Mouse (Mus musculus) liver, embryonic 11.5 days (tissue): Measurements from ENCODE around the gene Tacc3. TPM values are rescaled to one million over a fixed set of nuclear protein-coding genes. Genes with fewer than 3 reads are reported as not detected.

ENCODE experiments used
- ATAC-seq: fragments of 200-750 bp; cut with Nextera tagmentation; replicated peaks from 2 replicates; pipeline ENCODE4 v1.8.0; 2017; ENCODE audit warnings: moderate number of reproducible peaks, mild to moderate bottlenecking, moderate TSS enrichment, moderate library complexity; ENCODE audit not compliant: low FRiP score
- DNase-seq: peaks from one replicate; pipeline ENCODE4 v3.0.0-alpha.2; 2017; ENCODE audit warnings: low spot score
- H3K27ac ChIP-seq: fragments of 300-500 bp; sonication (generic); 2 replicates; pipeline ENCODE4 v1.5.1; 2014; ENCODE audit warnings: mild to moderate bottlenecking, low read depth, low read length, control low read depth
- H3K27me3 ChIP-seq: fragments of 300-500 bp; sonication (generic); replicated peaks from 2 replicates; pipeline ENCODE4 v1.6.1; 2014; ENCODE audit warnings: low read length, mixed read lengths; ENCODE audit not compliant: control insufficient read depth, insufficient read depth
- H3K36me3 ChIP-seq: fragments of 300-500 bp; sonication (generic); 2 replicates; pipeline ENCODE4 v1.6.1; 2014; ENCODE audit warnings: mild to moderate bottlenecking, low read length, moderate library complexity, mixed read lengths; ENCODE audit not compliant: control insufficient read depth, insufficient read depth
- H3K4me1 ChIP-seq: fragments of 300-500 bp; sonication (generic); replicated peaks from 2 replicates; pipeline ENCODE4 v1.6.1; 2014; ENCODE audit warnings: low read length, mixed read lengths; ENCODE audit not compliant: control insufficient read depth, insufficient read depth
- H3K4me2 ChIP-seq: fragments of 300-500 bp; sonication (generic); 2 replicates; pipeline ENCODE4 v1.6.1; 2014; ENCODE audit warnings: mild to moderate bottlenecking, control low read depth, moderate library complexity
- H3K4me3 ChIP-seq: fragments of 300-500 bp; sonication (generic); 2 replicates; pipeline ENCODE4 v1.5.1; 2014; ENCODE audit warnings: low read depth, low read length, control low read depth
- H3K9ac ChIP-seq: fragments of 300-500 bp; sonication (generic); 2 replicates; pipeline ENCODE4 v1.6.1; 2014; ENCODE audit warnings: low read depth, low read length, control low read depth
- H3K9me3 ChIP-seq: fragments of 300-500 bp; sonication (generic); 2 replicates; pipeline ENCODE4 v1.6.1; 2016; ENCODE audit warnings: low read length, inconsistent platforms, mixed read lengths; ENCODE audit not compliant: control insufficient read depth
- WGBS: fragments of 180-500 bp; shearing (Covaris S2); extraction: QIAGEN DNeasy Blood & Tissue Kit; methylation state at CpG from one replicate; pipeline ENCODE4 v1.1.7; 2014; 5-methylcytosine and 5-hydroxymethylcytosine counted together
- polyA plus RNA-seq: library from polyadenylated mRNA; unstranded; fragments of >200 nt; fragmentation: Nextera tagmentation; extraction: Ambion mirVana; gene quantifications from 2 replicates; pipeline ENCODE4 v1.2.1, GENCODE M21; 2014

Gene Tacc3
- 229 and 255 TPM in 2 replicates for polyA plus RNA-seq

DNA sequence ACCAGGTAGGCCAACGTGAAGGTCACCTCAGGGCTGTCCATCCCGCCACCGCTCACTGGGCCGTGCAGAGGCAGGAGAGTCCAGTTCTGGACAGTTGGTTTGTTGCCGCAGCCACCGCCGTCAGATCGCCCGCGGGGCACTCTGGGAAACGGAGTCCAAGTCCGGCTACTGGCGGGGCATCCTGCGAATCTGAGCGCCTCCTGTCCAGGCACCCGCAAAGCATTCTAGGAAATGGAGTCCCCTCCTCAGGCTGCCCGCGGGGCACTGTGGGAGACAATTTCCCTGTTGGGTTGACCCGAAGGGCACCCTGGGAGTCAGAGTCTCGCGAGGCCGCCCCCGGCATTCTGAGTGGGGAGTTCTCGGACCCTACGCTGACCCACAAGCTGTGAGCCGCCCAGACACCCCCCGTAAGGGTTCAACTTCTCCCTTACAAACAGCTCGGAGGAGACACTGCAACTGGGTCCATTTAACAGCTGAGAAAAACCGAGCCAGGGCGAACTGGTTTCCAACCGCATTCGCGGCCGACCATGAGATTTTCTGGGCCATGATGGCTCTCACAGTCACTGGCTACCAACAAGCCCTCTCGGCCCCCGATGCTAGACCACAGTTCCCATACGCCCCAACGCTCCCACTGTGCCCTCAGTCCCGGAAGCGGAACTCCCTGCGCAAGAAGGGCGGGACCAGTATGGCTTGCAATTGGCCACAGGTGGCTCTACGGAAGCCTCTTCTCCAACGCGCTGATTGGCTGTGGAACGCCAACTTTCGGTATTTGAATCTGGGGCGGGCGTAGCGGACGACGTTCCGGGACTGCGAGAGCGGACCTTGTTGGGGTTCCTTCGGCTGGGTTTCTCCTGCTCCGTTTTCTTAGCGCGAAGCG is at the start of gene Tacc3, which contains the start of gene Tmem129:
Gene Tacc3 (plus strand): TSS at position 342 of the 877 bp plus-strand sequence.
Gene Tmem129 (minus strand): TSS at position 630 of the 877 bp plus-strand sequence.
- Histone ChIP-seq H3K9me3 (no peaks in the 10 kb centered on the region), H3K36me3 (peaks cover 19% of the 10 kb centered on the region), H3K27me3 (no peaks in the 10 kb centered on the region), H3K27ac (peak within 1 kb of the TSS; percentile 92), H3K4me1 (peaks cover 18% of the 10 kb centered on the region), H3K4me3 (peak within 1 kb of the TSS; percentile 87), H3K4me2 (peak within 1 kb of the TSS; percentile 92), H3K9ac (peak within 1 kb of the TSS; percentile 92)
- peak; percentile 94 for ATAC-seq
- DNase-seq: peak; percentile 98
- WGBS: under 1% methylated on average over 60 of the region's 60 CpGs

DNA sequence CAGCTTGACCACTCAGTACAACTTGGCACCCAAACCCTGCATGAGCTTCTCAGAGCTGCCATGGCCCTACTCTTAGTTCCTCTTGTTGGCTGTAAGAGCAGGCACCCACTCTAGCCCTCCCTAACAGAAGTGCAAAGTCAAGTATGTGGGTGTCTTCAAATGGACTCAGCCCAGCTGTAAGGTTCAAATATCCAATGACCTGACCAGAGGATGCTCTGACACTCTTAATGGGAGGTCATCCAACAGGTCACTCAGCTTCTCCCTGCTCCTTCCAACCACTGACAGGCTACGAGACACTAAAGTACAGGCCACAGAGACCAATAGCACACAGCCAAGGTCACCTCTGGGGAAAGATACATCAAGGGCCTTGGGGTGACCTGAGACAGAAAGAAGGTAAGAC is 48.7 kb upstream of the Tacc3 start:
- no peak overlapping the region for H3K4me3 ChIP-seq
- H3K9ac ChIP-seq: no peak overlapping the region
- no peaks in the 10 kb centered on the region for H3K27me3 ChIP-seq
- DNase-seq (no peak), ATAC-seq (no peak)
- no peak overlapping the region for H3K4me2 ChIP-seq
- no peak overlapping the region for H3K27ac ChIP-seq
- WGBS: 89% methylated on average over 1 of the region's 1 CpGs
- H3K4me1 ChIP-seq: no peaks in the 10 kb centered on the region
- H3K36me3 ChIP-seq: peaks cover 20% of the 10 kb centered on the region
- no peaks in the 10 kb centered on the region for H3K9me3 ChIP-seq

DNA sequence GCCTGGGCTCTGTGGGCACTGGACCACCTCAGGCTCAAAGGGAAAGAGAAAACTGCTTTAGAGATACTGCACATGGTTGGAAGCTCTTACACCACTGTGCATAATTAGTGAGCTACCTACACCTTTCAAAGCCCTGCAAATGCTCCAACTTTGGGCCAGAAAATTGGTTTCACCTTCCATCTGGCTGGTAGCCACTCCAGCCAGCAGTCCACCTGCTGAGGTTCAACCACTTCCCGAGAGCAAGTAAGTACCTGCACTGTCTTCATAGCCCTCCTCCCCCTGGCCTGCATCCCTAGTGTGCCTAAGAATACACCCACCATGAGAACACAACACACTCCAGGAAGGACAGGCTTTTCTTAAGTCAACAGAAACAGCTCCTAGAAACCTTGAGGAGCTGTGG is 46.1 kb upstream of the Tacc3 start:
- Histone ChIP-seq H3K9ac (no peak overlapping the region), H3K4me2 (no peak overlapping the region), H3K9me3 (no peaks in the 10 kb centered on the region), H3K4me3 (no peak overlapping the region), H3K4me1 (no peaks in the 10 kb centered on the region), H3K27me3 (no peaks in the 10 kb centered on the region), H3K27ac (no peak overlapping the region), H3K36me3 (peaks cover 16% of the 10 kb centered on the region)
- 93% methylated on average over 1 of the region's 1 CpGs for WGBS
- no peak for ATAC-seq
- no peak for DNase-seq

DNA sequence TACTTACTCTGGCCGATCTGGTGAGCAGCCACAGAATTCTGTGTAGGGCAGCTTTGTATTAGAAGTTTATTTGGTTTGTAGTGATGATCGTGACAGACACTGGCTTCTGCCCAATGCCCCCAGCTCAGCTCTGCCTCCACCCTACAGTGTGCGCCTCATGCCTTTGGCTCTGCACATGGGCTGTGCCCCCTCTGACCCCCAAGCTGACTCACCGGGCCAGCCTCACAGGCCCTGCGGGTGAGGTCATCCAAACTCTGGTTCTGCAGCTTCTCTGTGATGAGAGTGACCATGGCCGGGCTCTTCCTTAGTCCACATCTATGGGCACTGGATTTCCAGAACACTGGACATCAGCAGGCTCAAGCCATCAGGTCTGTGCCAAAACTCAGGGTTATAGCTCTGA is 43.5 kb upstream of the Tacc3 start:
- Histone ChIP-seq H3K27me3 (no peaks in the 10 kb centered on the region), H3K4me3 (no peak overlapping the region), H3K36me3 (peaks cover 3% of the 10 kb centered on the region), H3K4me1 (no peaks in the 10 kb centered on the region), H3K9me3 (no peaks in the 10 kb centered on the region), H3K27ac (no peak overlapping the region), H3K4me2 (no peak overlapping the region), H3K9ac (no peak overlapping the region)
- DNase-seq (no peak), ATAC-seq (no peak)
- 86% methylated on average over 6 of the region's 6 CpGs for WGBS

DNA sequence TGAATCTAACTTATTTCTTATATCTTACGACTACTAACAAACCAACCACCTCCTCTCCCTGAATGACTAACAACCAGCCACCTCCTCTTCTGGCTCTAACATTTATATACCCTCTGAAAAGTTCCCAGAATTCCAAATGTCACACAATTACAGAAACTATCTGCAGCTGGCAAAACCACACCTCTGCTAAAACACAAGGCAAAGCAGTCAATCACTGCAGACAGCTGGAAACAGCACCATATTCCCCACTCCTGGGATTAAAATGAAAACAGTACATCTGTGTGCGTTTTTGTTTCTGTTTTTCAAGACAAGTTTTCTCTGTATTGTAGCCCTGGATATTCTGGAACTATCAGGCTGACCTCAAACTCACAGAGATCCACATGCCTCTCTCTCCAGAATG is 35.3 kb upstream of the Tacc3 start:
- Histone ChIP-seq H3K9ac (no peak overlapping the region), H3K27me3 (no peaks in the 10 kb centered on the region), H3K4me2 (no peak overlapping the region), H3K36me3 (peaks cover 2% of the 10 kb centered on the region; the same call in 1 of the 2 replicates), H3K4me3 (no peak overlapping the region), H3K9me3 (no peaks in the 10 kb centered on the region), H3K4me1 (peaks cover under 1% of the 10 kb centered on the region), H3K27ac (no peak overlapping the region)
- DNase-seq: no peak
- ATAC-seq: no peak
- 93% methylated on average over 2 of the region's 2 CpGs for WGBS

DNA sequence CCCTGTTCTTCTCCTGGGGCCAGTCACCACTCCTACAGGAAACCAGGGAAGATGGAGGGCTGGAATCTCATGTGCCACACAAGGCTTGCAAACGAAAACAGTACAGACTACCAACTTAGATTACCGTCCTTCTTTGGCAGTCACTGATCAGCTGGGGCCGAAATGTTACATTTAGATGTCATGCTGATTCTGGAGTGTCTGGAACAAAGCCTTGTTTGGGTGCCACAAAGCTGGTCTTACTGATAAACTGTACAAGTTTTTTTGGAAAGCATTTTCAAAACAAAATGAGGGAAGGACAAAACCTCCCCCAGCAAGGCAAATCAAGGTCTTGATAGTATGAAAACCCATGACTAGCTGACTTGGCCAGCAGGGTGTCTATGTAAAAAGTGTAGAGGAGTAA is 34.2 kb upstream of the Tacc3 start:
- WGBS: 80% methylated on average over 3 of the region's 3 CpGs
- no peak overlapping the region for H3K4me2 ChIP-seq

DNA sequence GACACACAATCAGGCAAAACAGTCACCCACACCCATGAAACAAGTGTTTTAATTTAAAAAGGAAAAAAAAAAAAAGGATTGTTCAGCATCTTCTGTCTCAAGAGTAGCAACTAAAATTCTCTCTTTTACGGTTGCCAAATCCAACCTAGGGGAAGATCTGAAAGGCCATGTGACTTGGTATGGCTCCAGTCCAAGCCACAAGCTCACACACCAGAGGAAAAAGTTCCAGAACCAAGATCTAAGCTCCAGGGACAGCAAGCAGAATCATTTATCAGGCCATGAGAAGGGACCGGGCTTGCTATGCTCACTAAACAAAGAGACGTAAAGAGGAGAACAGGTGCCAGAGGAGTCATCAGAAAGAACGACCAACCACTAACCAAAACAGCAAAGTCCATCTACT is 30.0 kb upstream of the Tacc3 start:
- 49% methylated on average over 4 of the region's 4 CpGs for WGBS
- ATAC-seq (no peak), DNase-seq (no peak)
- H3K4me2 ChIP-seq: peak overlapping the region; percentile 85
- 0 out of 2 replicates have a peak, but pooled peaks cover 2% of the 10 kb centered on the region for H3K36me3 ChIP-seq
- H3K27ac ChIP-seq: no peak overlapping the region
- H3K27me3 ChIP-seq: no peaks in the 10 kb centered on the region
- peaks cover 18% of the 10 kb centered on the region for H3K4me1 ChIP-seq
- peak overlapping the region; percentile 50; the same call in 1 of the 2 replicates for H3K9ac ChIP-seq
- no peaks in the 10 kb centered on the region for H3K9me3 ChIP-seq
- peak overlapping the region; percentile 92 for H3K4me3 ChIP-seq

More for the DNA sequence above, 34.2 kb upstream of the Tacc3 start:
- no peak for ATAC-seq
- H3K9me3 ChIP-seq: no peaks in the 10 kb centered on the region
- no peak for DNase-seq
- H3K4me3 ChIP-seq: no peak overlapping the region
- peaks cover 2% of the 10 kb centered on the region; the same call in 1 of the 2 replicates for H3K36me3 ChIP-seq
- peaks cover 7% of the 10 kb centered on the region for H3K4me1 ChIP-seq
- H3K9ac ChIP-seq: no peak overlapping the region
- no peak overlapping the region for H3K27ac ChIP-seq
- H3K27me3 ChIP-seq: no peaks in the 10 kb centered on the region

DNA sequence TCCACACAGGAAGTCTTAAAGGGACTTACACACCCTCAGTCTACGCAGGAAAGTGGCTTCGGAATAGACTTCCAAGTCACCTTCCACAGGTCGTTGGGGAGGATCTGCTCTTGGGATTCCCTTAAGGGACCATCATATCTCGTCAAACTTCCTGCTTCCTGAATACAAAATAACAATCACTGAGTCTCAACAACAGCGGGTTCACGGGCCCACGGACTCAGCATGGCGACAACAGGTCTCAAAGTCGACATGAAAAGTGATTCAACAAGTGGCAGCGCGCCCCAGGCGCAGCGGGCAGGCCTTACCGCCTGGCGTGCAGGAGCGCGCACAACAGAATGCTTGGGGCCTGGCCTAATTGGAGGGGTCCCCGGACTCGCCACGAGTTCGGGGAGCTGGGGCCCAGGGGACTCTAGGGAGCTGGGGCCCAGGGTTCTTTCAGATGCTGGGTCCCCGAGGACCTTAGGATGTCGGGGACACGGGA is 29.1 kb upstream of the Tacc3 start:
- Histone ChIP-seq H3K4me3 (peak overlapping the region; percentile 92), H3K4me1 (peaks cover 18% of the 10 kb centered on the region), H3K9me3 (no peaks in the 10 kb centered on the region), H3K9ac (peak overlapping the region; percentile 91), H3K4me2 (peak overlapping the region; percentile 85), H3K27ac (peak overlapping the region; percentile 93), H3K36me3 (0 out of 2 replicates have a peak, but pooled peaks cover 2% of the 10 kb centered on the region), H3K27me3 (no peaks in the 10 kb centered on the region)
- WGBS: under 1% methylated on average over 24 of the region's 24 CpGs
- ATAC-seq (peak; percentile 39; the same call in 1 of the 2 replicates), DNase-seq (no peak)
